Mouse (Mus musculus) forebrain, embryonic 14.5 days (tissue): ENCODE measurements at regions not wholly inside any gene's neighbourhood (a gene's known extent, or its start where the extent isn't known, plus 50 kb on each side); places are given as distances from the start of the nearest gene placed in this dataset.

Source experiments
- ATAC-seq: fragments of 200-750 bp; cut with Nextera tagmentation; 2 replicates; pipeline ENCODE4 v1.8.0; 2017; ENCODE audit warnings: mild to moderate bottlenecking, moderate library complexity
- DNase-seq: peaks from one replicate; pipeline ENCODE4 v3.0.0-alpha.2; 2015; ENCODE audit warnings: low spot score
- H3K27ac ChIP-seq: fragments of 300-500 bp; sonication (generic); 2 replicates; pipeline ENCODE4 v1.5.1; 2014; ENCODE audit warnings: low read depth, mild to moderate bottlenecking, control low read depth, low read length, moderate library complexity
- H3K27me3 ChIP-seq: fragments of 300-500 bp; sonication (generic); replicated peaks from 2 replicates; pipeline ENCODE4 v1.6.1; 2014; ENCODE audit warnings: low read length, control low read depth, mixed read lengths; ENCODE audit not compliant: control insufficient read depth, insufficient read depth
- H3K36me3 ChIP-seq: fragments of 300-500 bp; sonication (generic); 2 replicates; pipeline ENCODE4 v1.6.1; 2014; ENCODE audit warnings: low read length, control low read depth; ENCODE audit not compliant: control insufficient read depth, insufficient read depth
- H3K4me1 ChIP-seq: fragments of 300-500 bp; sonication (generic); 2 replicates; pipeline ENCODE4 v1.6.1; 2014; ENCODE audit warnings: antibody characterized with exemption, low read length, control low read depth; ENCODE audit not compliant: control insufficient read depth, insufficient read depth
- H3K4me2 ChIP-seq: fragments of 300-500 bp; sonication (generic); 2 replicates; pipeline ENCODE4 v1.6.1; 2014; ENCODE audit warnings: mild to moderate bottlenecking, control low read depth, low read length
- H3K4me3 ChIP-seq: fragments of 300-500 bp; sonication (generic); 2 replicates; pipeline ENCODE4 v1.5.1; 2014; ENCODE audit warnings: low read depth, low read length, control low read depth
- H3K9ac ChIP-seq: fragments of 300-500 bp; sonication (generic); 2 replicates; pipeline ENCODE4 v1.6.1; 2014; ENCODE audit warnings: mild to moderate bottlenecking, low read length, control low read depth, moderate library complexity
- H3K9me3 ChIP-seq: fragments of 300-500 bp; sonication (generic); replicated peaks from 2 replicates; pipeline ENCODE4 v1.6.1; 2016; ENCODE audit warnings: low read length, control low read depth, mixed read lengths; ENCODE audit not compliant: control insufficient read depth
- WGBS: fragments of 180-500 bp; shearing (Covaris S2); extraction: QIAGEN DNeasy Blood & Tissue Kit; methylation state at CpG from one replicate; pipeline ENCODE4 v1.1.7; 2014; 5-methylcytosine and 5-hydroxymethylcytosine counted together

DNA sequence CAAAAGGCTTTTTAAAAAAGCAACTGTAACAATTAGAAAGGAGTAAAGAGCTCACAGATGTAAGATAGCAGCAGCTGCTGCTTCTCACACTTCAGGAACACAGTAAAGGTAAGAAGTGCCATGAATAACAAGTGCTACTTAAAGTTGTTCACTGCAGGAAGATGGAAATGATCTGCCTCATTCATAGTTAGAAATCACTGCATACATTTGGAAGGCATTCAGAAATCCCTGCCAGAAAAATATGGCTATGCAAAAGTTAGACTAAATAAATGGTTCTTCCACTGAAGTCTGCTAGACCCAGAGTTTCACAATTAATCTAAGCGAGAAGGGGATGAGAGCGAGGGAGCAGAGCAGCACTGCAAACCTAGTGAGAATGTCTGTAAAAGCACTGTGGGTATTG lies 102.5 kb upstream of the Htr2a start:
- Histone ChIP-seq H3K27me3 (no peaks in the 10 kb centered on the region), H3K27ac (no peak overlapping the region), H3K36me3 (no peaks in the 10 kb centered on the region), H3K9ac (no peak overlapping the region), H3K4me3 (no peak overlapping the region), H3K4me1 (no peaks in the 10 kb centered on the region), H3K4me2 (no peak overlapping the region), H3K9me3 (no peaks in the 10 kb centered on the region)
- 96% methylated on average over 2 of the region's 2 CpGs for WGBS
- DNase-seq (peak; percentile 31), ATAC-seq (no peak)

DNA sequence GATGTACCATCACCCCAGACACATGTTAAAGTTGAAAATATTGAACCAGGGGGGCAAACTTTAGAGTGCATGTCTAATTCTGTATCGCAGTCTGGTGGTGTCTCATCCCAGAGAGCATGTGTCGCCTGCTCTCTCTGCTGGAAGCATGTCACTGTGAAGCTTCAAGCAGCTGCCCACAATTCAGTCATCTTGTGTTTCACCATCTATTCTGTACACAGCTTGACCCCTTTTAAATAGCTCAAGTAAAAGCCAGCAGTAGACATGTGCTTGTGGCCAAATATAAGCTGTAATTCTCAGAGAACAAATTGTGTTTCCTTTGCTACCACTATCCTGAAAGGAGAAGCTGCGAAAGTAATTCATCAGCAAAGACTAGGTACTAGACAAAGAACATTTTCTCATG lies 96.6 kb upstream of the Htr2a start:
- ATAC-seq: no peak
- Histone ChIP-seq H3K27me3 (no peaks in the 10 kb centered on the region), H3K36me3 (no peaks in the 10 kb centered on the region), H3K27ac (no peak overlapping the region), H3K4me2 (no peak overlapping the region), H3K4me1 (no peaks in the 10 kb centered on the region), H3K9ac (no peak overlapping the region), H3K4me3 (no peak overlapping the region), H3K9me3 (no peaks in the 10 kb centered on the region)
- WGBS: 87% methylated on average over 3 of the region's 3 CpGs
- DNase-seq: no peak

DNA sequence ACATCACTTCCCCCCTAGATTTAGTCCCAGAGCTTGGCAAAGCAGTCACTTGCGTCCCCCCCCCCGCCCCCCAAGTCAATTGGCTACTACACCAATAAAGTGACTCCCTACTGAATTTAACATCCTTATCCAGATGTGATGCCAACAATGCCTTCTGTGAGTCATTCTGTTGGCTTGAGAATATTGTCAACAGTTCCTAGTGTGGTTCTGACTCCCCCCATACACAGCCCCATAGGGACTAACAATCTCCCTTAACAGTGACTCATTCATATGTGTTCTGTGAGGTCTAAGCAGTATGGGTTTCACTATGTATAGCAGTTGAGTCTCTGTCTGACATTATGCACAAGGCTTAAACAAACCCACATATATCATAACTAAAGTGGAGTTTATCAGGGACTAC lies 89.5 kb upstream of the Htr2a start:
- no peaks in the 10 kb centered on the region for H3K4me1 ChIP-seq
- no peaks in the 10 kb centered on the region for H3K9me3 ChIP-seq
- H3K4me3 ChIP-seq: no peak overlapping the region
- ATAC-seq: no peak
- no peak overlapping the region for H3K27ac ChIP-seq
- H3K36me3 ChIP-seq: no peaks in the 10 kb centered on the region
- no peak for DNase-seq
- H3K27me3 ChIP-seq: no peaks in the 10 kb centered on the region
- 88% methylated on average over 2 of the region's 2 CpGs for WGBS
- no peak overlapping the region for H3K9ac ChIP-seq
- no peak overlapping the region for H3K4me2 ChIP-seq

DNA sequence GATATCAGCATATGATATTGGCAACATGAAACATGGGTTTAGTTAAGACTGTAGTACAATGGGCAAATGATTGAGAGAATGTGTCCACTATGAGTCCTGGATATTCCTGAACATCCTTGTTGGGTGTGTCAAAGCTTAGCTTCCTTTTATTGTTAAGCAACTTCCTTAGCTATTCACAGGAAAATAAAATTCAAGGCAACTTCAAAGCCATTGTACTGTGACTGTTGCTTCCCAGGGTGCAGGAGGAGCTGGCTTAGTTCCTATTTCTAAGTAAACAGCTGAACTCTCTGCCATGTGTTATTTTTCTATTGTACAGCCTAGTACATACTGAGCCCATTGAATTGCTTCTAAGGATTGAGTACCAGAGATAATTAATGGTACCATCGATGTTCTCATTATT lies 87.0 kb upstream of the Htr2a start:
- ATAC-seq: no peak

DNA sequence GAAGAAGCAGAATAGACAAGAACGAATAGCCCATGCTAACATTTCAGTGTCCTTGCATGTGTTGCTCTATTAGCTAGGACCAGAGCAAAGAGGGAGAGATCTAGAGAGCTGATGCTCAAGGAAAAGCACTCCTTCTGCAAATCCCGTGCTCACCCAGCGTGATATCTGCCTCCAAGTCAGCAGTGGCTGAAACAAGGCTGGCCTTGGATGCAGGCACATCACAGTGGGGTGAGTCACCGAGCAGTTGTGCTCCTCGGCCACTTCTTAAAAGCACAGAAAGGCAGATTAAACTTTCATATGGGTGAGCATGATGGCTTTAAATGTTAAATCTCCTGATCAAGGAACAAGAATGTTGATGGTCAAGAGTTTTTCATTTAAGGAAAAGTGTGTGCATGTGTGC lies 82.3 kb upstream of the Htr2a start:
- no peaks in the 10 kb centered on the region for H3K4me1 ChIP-seq
- H3K27ac ChIP-seq: no peak overlapping the region
- H3K36me3 ChIP-seq: no peaks in the 10 kb centered on the region
- H3K27me3 ChIP-seq: no peaks in the 10 kb centered on the region
- no peaks in the 10 kb centered on the region for H3K9me3 ChIP-seq
- no peak for DNase-seq
- no peak for ATAC-seq
- H3K9ac ChIP-seq: no peak overlapping the region
- H3K4me2 ChIP-seq: no peak overlapping the region
- H3K4me3 ChIP-seq: no peak overlapping the region
- WGBS: 81% methylated on average over 5 of the region's 5 CpGs

More for the DNA sequence above, 87.0 kb upstream of the Htr2a start:
- 51% methylated on average over 1 of the region's 1 CpGs for WGBS
- no peaks in the 10 kb centered on the region for H3K36me3 ChIP-seq
- no peak overlapping the region for H3K4me2 ChIP-seq
- DNase-seq: no peak
- no peak overlapping the region for H3K9ac ChIP-seq
- no peak overlapping the region for H3K27ac ChIP-seq
- H3K4me3 ChIP-seq: no peak overlapping the region
- no peaks in the 10 kb centered on the region for H3K4me1 ChIP-seq
- H3K9me3 ChIP-seq: no peaks in the 10 kb centered on the region
- no peaks in the 10 kb centered on the region for H3K27me3 ChIP-seq
